Mouse (Mus musculus): ENCODE data around the gene Sh3kbp1.
"Not testable (repeated sequence)": the region's sequence is repeated elsewhere in the genome, so short reads cannot be mapped to it uniquely, and the experiment has no call there.

Gene Sh3kbp1

DNA sequence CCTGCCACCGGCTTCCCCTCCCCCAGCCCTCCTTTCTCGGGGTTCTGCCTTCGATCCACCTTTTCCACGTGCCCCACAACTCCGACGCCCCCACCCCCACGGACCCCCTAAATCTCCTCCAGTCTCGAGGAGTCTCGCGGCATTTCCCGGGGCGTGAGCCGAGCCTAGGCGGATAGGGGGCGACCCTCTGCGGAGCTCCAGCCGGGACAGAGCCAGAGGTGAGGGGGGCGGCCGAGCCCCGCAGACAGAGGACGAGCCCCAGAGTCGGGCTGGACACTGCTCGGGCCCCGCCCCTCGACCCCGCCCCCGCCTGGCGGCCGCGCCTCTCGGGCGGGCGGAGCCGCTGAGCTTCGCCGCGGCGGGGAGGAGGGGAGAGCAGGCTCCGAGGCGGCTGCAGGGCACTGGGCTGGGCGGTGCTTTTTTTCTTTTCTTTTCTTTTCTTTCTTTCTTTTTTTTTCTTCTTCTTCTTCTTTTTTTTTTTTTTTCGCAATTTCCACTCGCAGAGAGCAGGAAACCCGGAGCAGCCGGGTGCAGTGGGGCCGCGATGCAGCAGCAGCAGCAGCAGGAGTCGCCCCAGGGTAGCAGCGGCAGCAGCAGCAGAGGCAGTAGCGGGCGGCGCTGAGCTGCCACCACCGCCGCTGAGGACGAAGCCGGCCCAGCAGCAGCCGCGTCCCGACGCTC, at the start of gene Sh3kbp1:
Gene Sh3kbp1, plus strand, starts transcription at position 366 of the 681 bp plus-strand sequence.
- DNase-seq (ENCODE audit: low read depth, low spot score), result peak; percentile 73
- Histone ChIP-seq H3K27me3 (ENCODE audit: control insufficient read depth, insufficient read depth, low read length, poor library complexity, severe bottlenecking) (no peaks in the 10 kb centered on the region), H3K36me3 (ENCODE audit: control insufficient read depth, insufficient read depth, low read length, poor library complexity, severe bottlenecking) (no peaks in the 10 kb centered on the region)

GRCm38 (mm10) chrX:159584738-159585137, 42.3 kb upstream of the Sh3kbp1 start:
- not testable (repeated sequence) for DNase-seq (ENCODE audit: low read depth, low spot score); H3K36me3 ChIP-seq (ENCODE audit: control insufficient read depth, insufficient read depth, low read length, poor library complexity, severe bottlenecking); H3K27me3 ChIP-seq (ENCODE audit: control insufficient read depth, insufficient read depth, low read length, poor library complexity, severe bottlenecking)

DNA sequence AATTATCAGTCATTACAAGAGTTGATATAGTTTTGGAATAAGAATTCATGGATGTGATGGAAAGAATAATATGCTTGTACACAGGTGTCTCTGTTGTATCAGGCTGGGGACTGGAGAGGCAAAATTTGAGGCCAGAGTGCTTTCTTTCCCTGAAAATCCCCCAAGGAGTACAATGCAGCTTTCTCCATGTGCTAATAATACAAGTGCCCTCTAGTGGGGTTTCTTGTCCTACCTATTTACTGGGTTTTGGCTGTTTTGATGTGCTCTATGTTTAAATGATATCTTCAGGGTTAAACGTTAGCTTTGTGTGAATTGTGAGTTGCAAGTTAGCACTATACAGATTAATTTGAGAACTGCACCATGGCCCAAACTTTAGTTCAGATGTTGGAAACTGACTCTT, 35.4 kb upstream of the Sh3kbp1 start:
- DNase-seq (ENCODE audit: low read depth, low spot score), result no peak
- H3K36me3 ChIP-seq (ENCODE audit: control insufficient read depth, insufficient read depth, low read length, poor library complexity, severe bottlenecking), result no peaks in the 10 kb centered on the region
- H3K27me3 ChIP-seq (ENCODE audit: control insufficient read depth, insufficient read depth, low read length, poor library complexity, severe bottlenecking), result no peaks in the 10 kb centered on the region

GRCm38 (mm10) chrX:159597502-159597901, 29.6 kb upstream of the Sh3kbp1 start:
- no peak for DNase-seq (ENCODE audit: low read depth, low spot score)
- Histone ChIP-seq H3K27me3 (ENCODE audit: control insufficient read depth, insufficient read depth, low read length, poor library complexity, severe bottlenecking) (no peaks in the 10 kb centered on the region), H3K36me3 (ENCODE audit: control insufficient read depth, insufficient read depth, low read length, poor library complexity, severe bottlenecking) (no peaks in the 10 kb centered on the region)

DNA sequence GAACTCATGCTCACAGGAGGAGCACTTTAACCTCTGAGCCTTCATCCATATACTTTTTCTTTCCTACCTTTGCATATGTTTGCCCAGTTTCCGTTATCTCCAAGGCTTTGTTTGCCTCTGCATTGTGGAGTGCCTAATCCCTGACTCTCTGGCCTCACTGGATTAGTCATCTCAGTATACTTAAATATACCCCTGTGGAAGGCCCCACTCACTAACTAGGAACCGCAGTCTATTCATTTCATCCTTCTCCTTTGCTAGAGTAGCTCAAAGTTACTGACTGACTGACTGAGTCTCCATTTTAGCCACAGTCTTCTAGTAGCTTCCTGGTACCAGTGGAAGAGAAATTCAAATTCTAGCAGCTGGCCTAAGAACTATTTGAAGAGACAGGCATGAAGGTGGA, 22.2 kb upstream of the Sh3kbp1 start:
- no peaks in the 10 kb centered on the region for H3K36me3 ChIP-seq (ENCODE audit: control insufficient read depth, insufficient read depth, low read length, poor library complexity, severe bottlenecking)
- no peak for DNase-seq (ENCODE audit: low read depth, low spot score)

DNA sequence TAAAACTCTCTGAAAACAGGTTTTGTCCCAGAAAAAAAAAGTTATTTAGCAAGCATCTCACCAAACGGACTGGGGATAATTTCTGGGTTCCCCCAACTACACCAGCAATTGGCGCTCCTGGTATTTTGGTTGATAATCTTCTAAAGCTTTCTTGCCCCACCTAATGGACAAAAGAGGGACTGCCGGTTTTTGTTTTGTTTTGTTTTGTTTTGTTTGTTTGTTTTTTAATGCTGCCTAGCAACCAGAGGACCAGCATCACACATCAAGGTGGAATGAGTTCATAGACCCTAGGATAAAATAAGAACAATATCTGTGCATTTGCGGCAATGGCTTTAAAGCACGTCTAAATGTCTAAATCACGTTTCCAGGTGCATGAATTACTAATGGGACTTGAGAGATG, 20.1 kb upstream of the Sh3kbp1 start:
- no peaks in the 10 kb centered on the region for H3K36me3 ChIP-seq (ENCODE audit: control insufficient read depth, insufficient read depth, low read length, poor library complexity, severe bottlenecking)
- no peaks in the 10 kb centered on the region for H3K27me3 ChIP-seq (ENCODE audit: control insufficient read depth, insufficient read depth, low read length, poor library complexity, severe bottlenecking)
- peak; percentile 57 for DNase-seq (ENCODE audit: low read depth, low spot score)

More for the DNA sequence above, 22.2 kb upstream of the Sh3kbp1 start:
- no peaks in the 10 kb centered on the region for H3K27me3 ChIP-seq (ENCODE audit: control insufficient read depth, insufficient read depth, low read length, poor library complexity, severe bottlenecking)

DNA sequence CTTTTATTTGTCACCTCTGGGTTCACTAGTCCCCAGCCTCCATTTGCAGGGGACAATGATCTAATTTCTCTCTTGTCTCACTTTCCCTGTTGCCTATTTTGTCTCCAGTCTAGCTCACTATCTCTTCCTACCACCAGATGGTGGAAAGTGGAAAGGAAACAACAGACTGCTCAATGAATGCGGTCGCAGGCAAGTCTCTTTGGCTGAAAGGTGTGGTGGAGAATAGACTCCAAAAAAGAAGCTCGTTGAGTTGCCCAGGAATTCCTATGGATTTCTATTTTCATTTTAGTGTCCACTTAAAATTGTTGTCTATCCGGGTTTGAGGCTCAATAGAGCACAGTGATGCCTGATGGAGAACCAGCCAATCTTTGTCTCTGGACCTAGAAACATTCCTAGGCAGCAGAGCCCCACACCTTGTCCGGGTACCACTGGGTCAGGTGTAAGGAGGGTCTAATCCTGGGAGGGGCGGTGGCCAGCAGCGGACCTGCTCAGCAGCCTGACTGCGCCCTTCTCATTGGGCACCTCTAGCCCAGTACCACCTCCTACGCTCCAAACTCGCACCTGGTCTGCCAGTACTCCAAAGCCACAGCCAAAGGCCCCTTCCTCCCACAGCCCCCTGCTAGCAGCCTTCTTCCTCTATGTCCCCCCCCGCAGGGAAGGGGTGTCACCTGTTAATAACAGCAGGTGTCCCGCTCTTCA, 715 bp upstream of the Sh3kbp1 start:
- DNase-seq (ENCODE audit: low read depth, low spot score), result peak; percentile 65
- Histone ChIP-seq H3K27me3 (ENCODE audit: control insufficient read depth, insufficient read depth, low read length, poor library complexity, severe bottlenecking) (no peaks in the 10 kb centered on the region), H3K36me3 (ENCODE audit: control insufficient read depth, insufficient read depth, low read length, poor library complexity, severe bottlenecking) (no peaks in the 10 kb centered on the region)

DNA sequence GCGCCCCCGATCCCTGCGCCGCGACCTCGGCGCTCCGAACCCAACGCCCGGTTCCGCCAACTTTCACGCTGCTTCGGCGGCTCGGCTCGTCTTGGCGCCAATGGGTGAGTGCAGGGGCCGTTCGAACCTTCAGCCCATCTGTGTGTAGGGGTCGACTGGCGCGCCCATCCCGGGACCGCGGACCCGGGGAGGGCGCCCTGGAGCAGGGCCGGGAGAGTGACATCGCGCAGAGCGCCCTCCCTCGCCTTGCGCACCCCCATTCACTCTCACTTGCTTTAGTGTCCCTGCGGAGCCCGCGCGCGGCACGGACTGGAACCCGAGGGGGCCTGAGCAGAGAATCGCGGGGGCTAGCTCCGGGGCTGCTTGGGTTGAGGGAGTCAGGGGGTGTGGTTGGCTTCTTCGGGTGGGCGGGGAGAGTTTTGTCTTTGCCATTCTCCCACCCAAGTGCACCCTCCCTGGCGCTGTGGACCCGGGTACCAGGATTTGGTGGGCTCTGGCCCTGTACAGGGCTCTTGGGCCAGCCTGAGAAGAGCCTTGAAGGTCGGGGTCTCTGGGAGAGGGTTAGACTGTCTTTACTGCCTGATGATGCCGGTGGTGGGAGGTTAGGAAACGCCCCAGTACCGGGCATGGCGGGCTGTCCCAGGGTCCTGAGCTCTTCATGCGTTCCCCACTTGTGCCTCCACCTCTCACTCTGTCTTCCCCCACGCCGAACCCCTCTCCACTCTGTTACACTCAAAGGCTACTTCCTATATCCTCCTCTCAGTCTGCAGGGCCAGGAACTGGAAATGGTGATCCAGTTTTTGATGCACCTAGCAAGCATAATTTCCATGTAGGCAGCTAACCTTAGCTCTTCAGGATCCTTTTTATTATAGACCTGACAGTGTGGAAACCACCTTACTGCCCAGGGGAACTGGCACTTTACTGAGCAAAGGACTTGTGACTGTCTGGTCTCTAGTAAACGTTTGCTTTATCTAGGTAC, 805 bp downstream of the Sh3kbp1 start:
- DNase-seq (ENCODE audit: low read depth, low spot score), result peak; percentile 21
- Histone ChIP-seq H3K27me3 (ENCODE audit: control insufficient read depth, insufficient read depth, low read length, poor library complexity, severe bottlenecking) (no peaks in the 10 kb centered on the region), H3K36me3 (ENCODE audit: control insufficient read depth, insufficient read depth, low read length, poor library complexity, severe bottlenecking) (no peaks in the 10 kb centered on the region)

- DNase-seq (ENCODE audit: low read depth, low spot score), result no peak
- no peaks in the 10 kb centered on the region for H3K27me3 ChIP-seq (ENCODE audit: control insufficient read depth, insufficient read depth, low read length, poor library complexity, severe bottlenecking)
- H3K36me3 ChIP-seq (ENCODE audit: control insufficient read depth, insufficient read depth, low read length, poor library complexity, severe bottlenecking), result no peaks in the 10 kb centered on the region
Observed at GRCm38 (mm10) chrX:159628629-159629028, 1.6 kb downstream of the Sh3kbp1 start.

DNA sequence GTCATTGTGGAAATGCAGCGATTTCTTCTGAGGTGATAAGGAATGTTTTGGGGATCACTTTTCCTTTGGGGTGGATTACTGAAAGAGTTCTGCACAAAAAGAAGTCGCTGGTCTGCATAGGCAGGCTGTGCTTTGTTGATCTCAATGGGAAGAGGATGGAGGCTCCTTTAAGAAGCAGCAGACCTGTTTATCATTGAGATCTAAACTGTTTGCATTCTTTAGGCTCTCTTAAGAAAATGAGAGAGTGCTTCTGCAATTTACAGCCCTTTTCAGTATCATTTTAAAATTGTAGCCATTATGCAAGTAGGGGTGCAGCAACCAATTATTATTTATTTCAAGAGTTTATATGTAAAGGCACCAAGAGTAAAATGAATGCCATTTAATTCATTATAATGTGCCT, 2.1 kb downstream of the Sh3kbp1 start:
- no peaks in the 10 kb centered on the region for H3K36me3 ChIP-seq (ENCODE audit: control insufficient read depth, insufficient read depth, low read length, poor library complexity, severe bottlenecking)
- no peaks in the 10 kb centered on the region for H3K27me3 ChIP-seq (ENCODE audit: control insufficient read depth, insufficient read depth, low read length, poor library complexity, severe bottlenecking)
- no peak for DNase-seq (ENCODE audit: low read depth, low spot score)

DNA sequence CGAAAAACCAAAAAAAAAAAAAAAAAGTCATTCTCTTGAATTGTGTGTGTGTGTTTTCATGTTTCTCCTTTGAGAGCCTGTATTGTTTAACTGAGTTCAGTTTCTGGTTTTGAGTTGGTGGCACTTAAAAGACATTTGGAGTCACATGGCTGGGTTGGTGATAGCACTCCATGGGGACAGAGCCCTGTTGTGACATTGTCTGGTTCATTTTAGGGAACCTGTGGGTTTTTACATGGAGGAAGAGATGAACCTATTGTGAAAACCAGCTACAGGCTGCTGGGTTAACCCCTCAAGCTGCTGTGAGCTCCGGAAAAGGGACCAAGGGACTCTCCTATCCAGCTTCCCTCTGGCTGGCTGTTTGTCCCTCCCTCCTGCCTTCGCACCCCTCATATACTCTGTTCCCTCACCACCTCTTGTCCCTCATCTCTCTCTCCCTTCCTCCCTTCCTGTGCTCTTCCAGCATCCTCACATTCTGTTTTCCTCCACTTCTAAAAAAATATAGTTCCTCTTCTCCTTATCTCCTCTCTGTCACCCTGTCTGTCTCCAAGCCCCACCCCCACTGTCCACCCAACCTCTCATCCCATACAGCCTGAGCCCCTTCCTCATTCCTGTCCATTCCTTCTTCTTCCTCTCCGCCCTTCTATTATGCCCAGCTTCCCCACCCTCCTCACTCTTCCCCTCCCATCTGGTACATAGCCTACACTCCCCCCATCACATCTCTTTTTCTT, 11.6 kb downstream of the Sh3kbp1 start:
- Histone ChIP-seq H3K27me3 (ENCODE audit: control insufficient read depth, insufficient read depth, low read length, poor library complexity, severe bottlenecking) (no peaks in the 10 kb centered on the region), H3K36me3 (ENCODE audit: control insufficient read depth, insufficient read depth, low read length, poor library complexity, severe bottlenecking) (no peaks in the 10 kb centered on the region)
- peak; percentile 15 for DNase-seq (ENCODE audit: low read depth, low spot score)

GRCm38 (mm10) chrX:159639991-159640390, 12.9 kb downstream of the Sh3kbp1 start:
- H3K36me3 ChIP-seq (ENCODE audit: control insufficient read depth, insufficient read depth, low read length, poor library complexity, severe bottlenecking), result no peaks in the 10 kb centered on the region
- DNase-seq (ENCODE audit: low read depth, low spot score), result no peak
- no peaks in the 10 kb centered on the region for H3K27me3 ChIP-seq (ENCODE audit: control insufficient read depth, insufficient read depth, low read length, poor library complexity, severe bottlenecking)

DNA sequence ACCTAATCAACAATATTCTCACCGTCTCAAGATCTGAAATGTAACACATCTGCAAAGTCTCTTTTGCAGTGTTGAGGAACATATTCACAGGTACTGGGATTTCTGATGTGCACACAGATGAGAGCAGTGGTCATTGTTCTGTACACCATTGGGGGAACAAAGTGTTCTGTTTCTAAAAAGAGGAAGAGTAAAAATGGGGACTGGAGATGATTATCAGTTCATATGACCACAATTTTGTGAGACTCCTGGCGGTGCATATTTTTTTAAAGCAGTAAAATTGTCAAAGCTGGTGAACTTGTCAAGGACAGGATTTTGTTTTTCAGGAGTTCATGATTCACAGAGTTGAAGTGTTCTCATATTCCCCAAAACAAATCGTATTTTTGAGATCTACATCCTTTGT, 18.2 kb downstream of the Sh3kbp1 start:
- H3K27me3 ChIP-seq (ENCODE audit: control insufficient read depth, insufficient read depth, low read length, poor library complexity, severe bottlenecking), result no peaks in the 10 kb centered on the region
- no peak for DNase-seq (ENCODE audit: low read depth, low spot score)
- H3K36me3 ChIP-seq (ENCODE audit: control insufficient read depth, insufficient read depth, low read length, poor library complexity, severe bottlenecking), result no peaks in the 10 kb centered on the region

GRCm38 (mm10) chrX:159647564-159647963, 20.5 kb downstream of the Sh3kbp1 start:
- H3K36me3 ChIP-seq (ENCODE audit: control insufficient read depth, insufficient read depth, low read length, poor library complexity, severe bottlenecking), result no peaks in the 10 kb centered on the region
- peak; percentile 19 for DNase-seq (ENCODE audit: low read depth, low spot score)
- no peaks in the 10 kb centered on the region for H3K27me3 ChIP-seq (ENCODE audit: control insufficient read depth, insufficient read depth, low read length, poor library complexity, severe bottlenecking)

All from splenic B cell, adult 2 months (primary cell).